Mouse (Mus musculus): ENCODE measurements at regions not wholly inside any gene's neighbourhood (a gene's known extent, or its start where the extent isn't known, plus 50 kb on each side); places are given as distances from the start of the nearest gene placed in this dataset.

DNA sequence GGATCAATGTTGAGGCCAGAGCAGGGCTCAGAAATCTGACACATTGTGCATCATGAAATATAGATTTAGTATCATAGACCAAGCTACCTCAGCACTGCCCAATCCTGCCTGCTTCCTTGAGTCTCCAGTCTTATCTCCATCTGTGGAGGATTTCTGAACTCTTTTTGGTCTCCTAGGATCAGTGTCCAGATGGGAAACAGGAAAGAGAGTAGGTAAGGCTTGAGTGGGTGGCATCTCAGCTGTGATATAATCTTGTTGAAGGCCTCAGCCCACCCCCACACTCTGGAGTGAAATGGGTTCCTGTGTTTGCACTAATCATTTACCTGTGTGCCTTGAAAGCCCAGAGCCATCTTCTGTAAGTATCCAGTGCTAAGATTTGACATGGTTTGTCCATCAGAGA, 74.3 kb upstream of the Aff3 start:
- TF ChIP-seq POLR2A (IDR thresholded peaks at IDR 0.05; ENCODE audit: low read depth, low read length) (no peak), CTCF (IDR thresholded peaks at IDR 0.05; ENCODE audit: borderline replicate concordance, insufficient read depth, low read length) (no peak)
- no peak overlapping the region for H3K27ac ChIP-seq (ENCODE audit: insufficient read depth, low read length)
- H3K4me1 ChIP-seq (ENCODE audit: control insufficient read depth, insufficient read depth, low read length) = no peaks in the 10 kb centered on the region
- no peak overlapping the region for H3K4me3 ChIP-seq (ENCODE audit: insufficient read depth, low read length)

DNA sequence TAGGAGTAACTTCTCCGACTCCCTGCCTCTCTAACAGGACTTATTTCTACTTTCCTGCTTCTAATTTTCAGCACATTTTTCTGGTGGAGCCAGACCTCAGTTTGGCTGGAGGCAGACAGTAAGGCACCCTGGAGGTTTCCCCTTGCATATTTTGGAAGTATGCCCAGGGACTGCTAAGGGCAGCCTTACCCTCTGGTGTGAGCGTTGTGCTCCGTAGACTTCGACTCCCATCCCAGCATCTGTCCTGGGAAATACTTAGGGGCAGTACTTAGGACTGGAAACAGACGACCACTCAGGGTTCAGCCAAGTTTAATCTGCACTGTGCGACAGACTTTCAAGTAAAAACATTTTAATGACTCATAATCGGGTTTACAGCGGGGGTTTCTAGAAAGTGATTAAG, 71.0 kb upstream of the Aff3 start:
- no peak overlapping the region for H3K4me3 ChIP-seq (ENCODE audit: insufficient read depth, low read length)
- TF ChIP-seq POLR2A (IDR thresholded peaks at IDR 0.05; ENCODE audit: low read depth, low read length) (no peak), CTCF (IDR thresholded peaks at IDR 0.05; ENCODE audit: borderline replicate concordance, insufficient read depth, low read length) (no peak)
- peak overlapping the region; percentile 10; the same call in 1 of the 2 replicates for H3K27ac ChIP-seq (ENCODE audit: insufficient read depth, low read length)
- 0 out of 2 replicates have a peak, but pooled peaks cover 2% of the 10 kb centered on the region for H3K4me1 ChIP-seq (ENCODE audit: control insufficient read depth, insufficient read depth, low read length)

DNA sequence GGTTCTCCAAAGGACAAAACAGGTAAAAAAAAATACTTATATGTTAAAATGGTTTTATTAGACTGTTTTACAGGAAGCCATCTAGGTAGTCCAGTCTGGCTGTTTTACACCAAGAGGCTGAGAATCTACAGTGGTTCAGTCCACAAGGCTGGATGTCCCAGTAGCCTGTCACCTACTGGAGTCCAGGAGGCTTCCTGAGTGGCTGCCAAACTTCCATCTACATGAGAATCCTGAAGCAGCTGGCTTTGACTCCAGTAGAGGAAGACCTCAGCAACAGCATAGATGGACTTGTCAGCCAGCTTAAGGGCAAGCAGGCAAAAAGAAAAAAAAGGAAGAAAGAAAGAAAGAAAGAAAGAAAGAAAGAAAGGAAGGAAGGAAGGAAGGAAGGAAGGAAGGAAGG, 68.4 kb upstream of the Aff3 start:
- no peak overlapping the region for H3K4me3 ChIP-seq (ENCODE audit: insufficient read depth, low read length)
- H3K4me1 ChIP-seq (ENCODE audit: control insufficient read depth, insufficient read depth, low read length) = 0 out of 2 replicates have a peak, but pooled peaks cover 5% of the 10 kb centered on the region
- no peak for TF ChIP-seq POLR2A (IDR thresholded peaks at IDR 0.05; ENCODE audit: low read depth, low read length)
- no peak for TF ChIP-seq CTCF (IDR thresholded peaks at IDR 0.05; ENCODE audit: borderline replicate concordance, insufficient read depth, low read length)

DNA sequence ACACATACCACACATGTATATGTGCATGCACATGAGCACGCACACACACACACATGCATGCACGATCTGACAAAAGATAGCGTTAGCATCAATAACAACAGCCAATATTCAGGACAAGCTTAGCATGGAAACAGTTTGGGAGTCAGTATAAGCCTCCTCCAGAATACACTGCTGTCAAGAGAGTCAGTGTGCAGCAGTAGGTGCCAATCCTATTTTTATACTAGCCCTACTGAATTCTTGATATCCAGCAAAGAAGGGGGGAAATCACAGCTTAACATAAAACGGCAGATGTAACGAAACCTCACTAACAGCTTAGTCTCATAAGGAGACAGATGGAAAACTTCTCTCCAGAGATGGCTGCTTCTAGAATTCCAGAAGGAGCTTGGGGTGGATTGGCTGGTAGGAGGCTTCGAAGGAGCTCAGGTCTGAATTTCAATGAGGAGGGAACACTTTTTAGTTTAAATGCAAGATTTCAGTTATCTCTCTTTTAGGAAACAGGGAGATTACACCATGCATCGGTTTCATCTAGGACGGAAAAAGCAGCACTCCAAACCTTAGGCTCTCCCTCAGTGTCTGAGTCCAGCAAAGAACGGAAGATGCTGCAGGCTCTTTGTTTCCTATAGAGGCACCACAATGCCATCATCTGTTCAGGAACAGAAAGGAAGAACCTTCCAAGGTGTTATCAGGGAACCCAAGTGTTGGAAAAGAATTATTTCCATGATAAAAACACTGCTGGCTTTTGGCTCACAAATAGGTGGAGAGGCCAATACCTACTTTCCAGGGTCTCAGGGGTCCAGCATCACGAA, 65.4 kb upstream of the Aff3 start:
- Histone ChIP-seq H3K27ac (ENCODE audit: insufficient read depth, low read length) (no peak overlapping the region), H3K4me3 (ENCODE audit: insufficient read depth, low read length) (no peak overlapping the region), H3K4me1 (ENCODE audit: control insufficient read depth, insufficient read depth, low read length) (0 out of 2 replicates have a peak, but pooled peaks cover 5% of the 10 kb centered on the region)
- TF ChIP-seq POLR2A (IDR thresholded peaks at IDR 0.05; ENCODE audit: low read depth, low read length) (no peak), CTCF (IDR thresholded peaks at IDR 0.05; ENCODE audit: borderline replicate concordance, insufficient read depth, low read length) (no peak)

More for the DNA sequence above, 68.4 kb upstream of the Aff3 start:
- no peak overlapping the region for H3K27ac ChIP-seq (ENCODE audit: insufficient read depth, low read length)

DNA sequence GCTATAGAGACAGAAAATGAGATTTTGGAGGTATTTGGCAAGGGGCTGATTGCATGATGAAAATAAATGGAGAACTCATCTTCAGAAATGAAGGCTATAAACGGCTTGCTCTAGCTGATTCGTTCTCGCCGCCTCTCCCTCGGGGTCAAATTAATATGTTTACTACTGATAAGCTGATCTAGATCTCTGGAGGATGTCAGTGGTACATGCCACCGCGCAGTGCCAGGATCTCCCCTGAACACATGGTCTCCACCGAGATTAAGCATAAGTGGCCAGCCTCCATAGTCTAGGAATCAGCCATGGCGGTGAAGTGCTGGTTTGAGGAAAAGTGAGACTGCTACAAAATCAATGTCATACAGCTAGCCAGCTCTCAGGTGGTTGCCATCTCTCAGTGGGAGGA, 61.0 kb upstream of the Aff3 start:
- TF ChIP-seq POLR2A (IDR thresholded peaks at IDR 0.05; ENCODE audit: low read depth, low read length) (no peak), CTCF (IDR thresholded peaks at IDR 0.05; ENCODE audit: borderline replicate concordance, insufficient read depth, low read length) (no peak)

DNA sequence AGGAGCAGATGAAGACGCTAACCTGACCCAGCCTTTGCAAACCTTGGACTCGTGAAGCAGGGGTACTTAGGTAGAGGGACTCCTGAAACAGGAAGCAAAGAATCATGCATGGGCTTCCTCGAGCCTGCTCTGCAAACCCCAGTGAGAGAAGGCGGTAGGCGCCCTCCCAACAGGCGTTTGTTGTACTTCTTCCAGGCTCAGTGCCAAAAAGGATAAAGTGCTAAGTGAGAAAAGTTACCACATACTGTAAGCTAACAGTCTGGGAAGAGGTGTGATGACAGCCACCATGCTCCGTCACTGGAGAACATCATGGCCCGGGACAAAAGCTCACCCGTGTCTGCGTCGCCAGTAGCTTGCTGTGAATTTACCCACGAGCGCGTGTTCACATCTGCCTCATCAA, 59.9 kb upstream of the Aff3 start:
- H3K27ac ChIP-seq (ENCODE audit: insufficient read depth, low read length) = no peak overlapping the region
- H3K4me3 ChIP-seq (ENCODE audit: insufficient read depth, low read length) = no peak overlapping the region
- TF ChIP-seq CTCF (IDR thresholded peaks at IDR 0.05; ENCODE audit: borderline replicate concordance, insufficient read depth, low read length) (no peak), POLR2A (IDR thresholded peaks at IDR 0.05; ENCODE audit: low read depth, low read length) (no peak)
- H3K4me1 ChIP-seq (ENCODE audit: control insufficient read depth, insufficient read depth, low read length) = no peaks in the 10 kb centered on the region; the same call in 1 of the 2 replicates

More for the DNA sequence above, 61.0 kb upstream of the Aff3 start:
- no peak overlapping the region for H3K27ac ChIP-seq (ENCODE audit: insufficient read depth, low read length)
- H3K4me3 ChIP-seq (ENCODE audit: insufficient read depth, low read length) = no peak overlapping the region
- 0 out of 2 replicates have a peak, but pooled peaks cover 3% of the 10 kb centered on the region for H3K4me1 ChIP-seq (ENCODE audit: control insufficient read depth, insufficient read depth, low read length)

DNA sequence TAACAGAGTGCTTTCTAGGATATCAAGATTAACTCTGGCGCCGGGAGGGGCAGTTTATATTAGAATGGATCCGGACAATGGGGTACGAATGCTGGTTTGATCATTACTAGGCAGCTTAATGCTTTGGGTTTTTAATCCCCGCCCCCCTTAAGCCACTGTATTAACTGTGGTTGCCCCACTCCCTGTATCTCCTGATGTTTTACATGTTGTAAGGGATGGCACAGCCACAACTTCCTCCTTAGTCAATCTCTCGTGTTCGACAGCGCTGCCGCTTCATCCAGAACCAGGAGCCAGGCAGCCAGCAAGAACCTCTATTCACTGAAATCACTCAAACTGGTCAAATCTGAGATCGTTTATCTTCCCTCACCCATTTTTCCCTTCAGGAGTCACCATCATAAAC, 57.4 kb upstream of the Aff3 start:
- no peak overlapping the region for H3K27ac ChIP-seq (ENCODE audit: insufficient read depth, low read length)
- TF ChIP-seq POLR2A (IDR thresholded peaks at IDR 0.05; ENCODE audit: low read depth, low read length) (no peak), CTCF (IDR thresholded peaks at IDR 0.05; ENCODE audit: borderline replicate concordance, insufficient read depth, low read length) (no peak)
- no peak overlapping the region for H3K4me3 ChIP-seq (ENCODE audit: insufficient read depth, low read length)
- H3K4me1 ChIP-seq (ENCODE audit: control insufficient read depth, insufficient read depth, low read length) = peaks cover 6% of the 10 kb centered on the region

DNA sequence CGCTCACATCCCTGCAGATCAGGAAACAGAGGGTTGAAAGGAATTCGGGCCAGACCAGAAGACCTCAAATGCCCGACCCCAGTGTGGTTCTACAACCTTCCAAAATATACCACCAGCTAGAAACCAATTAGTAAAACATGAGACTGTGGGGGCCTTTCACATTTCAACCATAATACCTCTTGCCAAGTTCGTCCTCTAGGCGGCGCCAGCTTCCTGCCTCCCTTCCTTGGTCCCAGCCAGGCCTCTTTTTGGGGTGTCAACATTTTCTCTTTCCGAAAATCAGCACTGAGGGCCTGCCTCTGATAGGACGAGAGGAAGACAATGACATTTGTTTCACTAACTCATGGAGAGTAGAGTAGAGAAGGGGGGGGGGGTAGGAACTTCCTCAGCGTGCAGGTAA, 55.5 kb upstream of the Aff3 start:
- peaks cover 6% of the 10 kb centered on the region for H3K4me1 ChIP-seq (ENCODE audit: control insufficient read depth, insufficient read depth, low read length)
- TF ChIP-seq POLR2A (IDR thresholded peaks at IDR 0.05; ENCODE audit: low read depth, low read length) = no peak
- peak; percentile 19; the same call in 1 of the 2 replicates for TF ChIP-seq CTCF (IDR thresholded peaks at IDR 0.05; ENCODE audit: borderline replicate concordance, insufficient read depth, low read length)

DNA sequence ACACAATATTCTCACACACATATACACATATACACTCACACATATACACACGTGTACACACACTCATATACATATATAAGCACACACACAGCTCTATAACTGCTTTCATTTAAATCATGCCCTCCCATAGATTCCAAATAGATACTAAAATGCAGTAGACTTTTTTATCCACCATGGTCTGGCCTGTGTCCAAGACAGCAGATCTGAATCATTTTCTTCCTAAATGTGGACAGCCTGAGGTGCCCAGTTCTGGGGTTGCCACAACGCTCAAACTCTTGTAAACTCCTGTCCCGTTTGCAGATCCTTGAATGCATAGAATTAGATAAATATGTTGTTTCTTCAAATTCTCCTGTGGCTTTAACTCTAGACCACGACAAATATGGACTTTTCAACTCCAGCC, 50.9 kb upstream of the Aff3 start:
- H3K4me1 ChIP-seq (ENCODE audit: control insufficient read depth, insufficient read depth, low read length) = peaks cover 6% of the 10 kb centered on the region
- H3K27ac ChIP-seq (ENCODE audit: insufficient read depth, low read length) = no peak overlapping the region
- no peak for TF ChIP-seq POLR2A (IDR thresholded peaks at IDR 0.05; ENCODE audit: low read depth, low read length)
- no peak for TF ChIP-seq CTCF (IDR thresholded peaks at IDR 0.05; ENCODE audit: borderline replicate concordance, insufficient read depth, low read length)
- no peak overlapping the region for H3K4me3 ChIP-seq (ENCODE audit: insufficient read depth, low read length)

More for the DNA sequence above, 55.5 kb upstream of the Aff3 start:
- Histone ChIP-seq H3K4me3 (ENCODE audit: insufficient read depth, low read length) (no peak overlapping the region), H3K27ac (ENCODE audit: insufficient read depth, low read length) (peak overlapping the region; percentile 48)
